Mouse (Mus musculus) heart, embryonic 15.5 days (tissue): Measurements from ENCODE around the gene Myoz2. TPM values are rescaled to one million over a fixed set of nuclear protein-coding genes. Genes with fewer than 3 reads are reported as not detected.

Experiments
- ATAC-seq: fragments of 200-750 bp; cut with Nextera tagmentation; replicated peaks from 2 replicates; pipeline ENCODE4 v1.8.0; 2017; ENCODE audit warnings: low read depth, moderate TSS enrichment; ENCODE audit not compliant: insufficient number of reproducible peaks, insufficient read depth, low FRiP score
- H3K27ac ChIP-seq: fragments of 300-500 bp; sonication (generic); 2 replicates; pipeline ENCODE4 v1.5.1; 2015; ENCODE audit warnings: mild to moderate bottlenecking, inconsistent platforms
- H3K27me3 ChIP-seq: fragments of 300-500 bp; sonication (generic); 2 replicates; pipeline ENCODE4 v1.6.1; 2015; ENCODE audit warnings: inconsistent platforms
- H3K36me3 ChIP-seq: fragments of 300-500 bp; sonication (generic); 2 replicates; pipeline ENCODE4 v1.6.1; 2015; ENCODE audit warnings: mild to moderate bottlenecking, inconsistent platforms
- H3K4me1 ChIP-seq: fragments of 300-500 bp; sonication (generic); replicated peaks from 2 replicates; pipeline ENCODE4 v1.6.1; 2015; ENCODE audit warnings: inconsistent platforms
- H3K4me2 ChIP-seq: fragments of 300-500 bp; sonication (generic); 2 replicates; pipeline ENCODE4 v1.6.1; 2015; ENCODE audit warnings: inconsistent platforms, mild to moderate bottlenecking, moderate library complexity
- H3K4me3 ChIP-seq: fragments of 300-500 bp; sonication (generic); 2 replicates; pipeline ENCODE4 v1.5.1; 2015; ENCODE audit warnings: mild to moderate bottlenecking, inconsistent platforms
- H3K9ac ChIP-seq: fragments of 300-500 bp; sonication (generic); 2 replicates; pipeline ENCODE4 v1.6.1; 2015; ENCODE audit warnings: mild to moderate bottlenecking, inconsistent platforms
- H3K9me3 ChIP-seq: fragments of 300-500 bp; sonication (generic); replicated peaks from 2 replicates; pipeline ENCODE4 v1.6.1; 2016; ENCODE audit warnings: inconsistent platforms
- WGBS: fragments of 180-500 bp; shearing (Covaris S2); methylation state at CpG from one replicate; pipeline ENCODE4 v1.1.7; 2015; ENCODE audit warnings: mixed read lengths; 5-methylcytosine and 5-hydroxymethylcytosine counted together
- microRNA-seq: library from miRNA; unstranded; fragments of <30 nt; microRNA quantifications from one replicate; pipeline ENCODE4, GENCODE M21; 2016
- polyA plus RNA-seq: library from polyadenylated mRNA; unstranded; fragments of >200 nt; fragmentation: Nextera tagmentation; extraction: Ambion mirVana; gene quantifications from 2 replicates; pipeline ENCODE4 v1.2.1, GENCODE M21; 2015

Myoz2 gene
- polyA plus RNA-seq, 1 experiment from 2014 or later: 261 TPM

GRCm38 (mm10) chr3:122974833-122975232 is 60.0 kb downstream of the Myoz2 start:
- no peak overlapping the region for H3K4me3 ChIP-seq
- H3K4me2 ChIP-seq: no peak overlapping the region
- no peaks in the 10 kb centered on the region for H3K27me3 ChIP-seq
- H3K36me3 ChIP-seq: no peaks in the 10 kb centered on the region
- H3K9ac ChIP-seq: no peak overlapping the region
- H3K9me3 ChIP-seq: no peaks in the 10 kb centered on the region
- 76% methylated on average over 3 of the region's 3 CpGs for WGBS
- no peak overlapping the region for H3K27ac ChIP-seq
- no peak for ATAC-seq
- peaks cover 13% of the 10 kb centered on the region for H3K4me1 ChIP-seq

GRCm38 (mm10) chr3:122972126-122972822 is 62.5 kb downstream of the Myoz2 start:
- no peak overlapping the region for H3K4me2 ChIP-seq
- H3K9me3 ChIP-seq: no peaks in the 10 kb centered on the region
- peaks cover 7% of the 10 kb centered on the region; the same call in 1 of the 2 replicates for H3K36me3 ChIP-seq
- H3K4me1 ChIP-seq: peaks cover 13% of the 10 kb centered on the region
- no peak overlapping the region for H3K4me3 ChIP-seq
- 76% methylated on average over 3 of the region's 3 CpGs for WGBS
- H3K27ac ChIP-seq: no peak overlapping the region
- H3K9ac ChIP-seq: no peak overlapping the region
- no peaks in the 10 kb centered on the region for H3K27me3 ChIP-seq
- no peak for ATAC-seq

- no peaks in the 10 kb centered on the region for H3K27me3 ChIP-seq
- no peak overlapping the region for H3K9ac ChIP-seq
- ATAC-seq: no peak
- H3K9me3 ChIP-seq: no peaks in the 10 kb centered on the region
- H3K4me3 ChIP-seq: no peak overlapping the region
- H3K4me2 ChIP-seq: no peak overlapping the region
- WGBS: 89% methylated on average over 9 of the region's 9 CpGs
- H3K27ac ChIP-seq: no peak overlapping the region
- peaks cover 7% of the 10 kb centered on the region; the same call in 1 of the 2 replicates for H3K36me3 ChIP-seq
- H3K4me1 ChIP-seq: no peaks in the 10 kb centered on the region
These were observed 66.4 kb downstream of the Myoz2 start for GRCm38 (mm10) chr3:122968391-122968790.

DNA sequence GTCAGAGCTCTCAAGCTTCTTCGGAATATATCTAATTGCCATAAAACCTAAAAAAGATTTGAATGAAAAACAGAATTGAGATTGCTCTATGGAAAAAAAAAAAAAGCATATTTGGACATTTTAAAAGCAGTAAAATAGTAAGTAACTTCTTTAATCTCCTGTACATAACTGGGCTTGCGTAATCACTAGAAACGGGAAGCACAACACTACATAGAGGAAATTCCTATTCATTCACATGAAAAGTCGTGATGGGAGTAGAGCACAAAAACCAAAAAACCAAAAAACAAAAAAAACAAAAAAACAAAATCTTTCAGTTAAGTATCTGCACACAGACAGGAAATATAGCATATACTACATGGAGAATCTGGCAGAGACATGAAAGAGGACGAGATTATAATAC is 70.5 kb downstream of the Myoz2 start:
- Histone ChIP-seq H3K27me3 (no peaks in the 10 kb centered on the region), H3K4me1 (no peaks in the 10 kb centered on the region), H3K9me3 (no peaks in the 10 kb centered on the region), H3K4me3 (no peak overlapping the region), H3K9ac (no peak overlapping the region), H3K27ac (no peak overlapping the region), H3K4me2 (no peak overlapping the region), H3K36me3 (peaks cover 19% of the 10 kb centered on the region; the same call in 1 of the 2 replicates)
- ATAC-seq: no peak
- 72% methylated on average over 5 of the region's 5 CpGs for WGBS

Small RNAs within 50 kb of the gene (microRNA-seq; reads per million reads assigned to microRNA genes)
- not detected for gene Gm22066

Other genes starting within 250 kb of the Myoz2 start
- 0.30 TPM in 1 of 2 replicates, not detected in the other for gene Fabp2, start 139.9 kb downstream of the Myoz2 start, polyA plus RNA-seq
- not detected in 2 replicates for gene Gm10959, start 115.7 kb downstream of the Myoz2 start, polyA plus RNA-seq
- gene 1810037I17Rik, start 110.8 kb downstream of the Myoz2 start, polyA plus RNA-seq: 93.3 and 124 TPM in 2 replicates
- 6.3 and 7.2 TPM in 2 replicates for gene Usp53, start 50.5 kb downstream of the Myoz2 start, polyA plus RNA-seq
- 11.9 and 15.1 TPM in 2 replicates for gene Synpo2, start 201.1 kb upstream of the Myoz2 start, polyA plus RNA-seq
- 61.9 and 75.0 TPM in 2 replicates for gene Sec24d, start 232.4 kb upstream of the Myoz2 start, polyA plus RNA-seq